Mouse (Mus musculus): Measurements from ENCODE around the gene Arntl. TPM values are rescaled to one million over a fixed set of nuclear protein-coding genes. Genes with fewer than 3 reads are reported as not detected.

Gene Arntl
- polyA plus RNA-seq (2012; rRNA removed): 15.1 and 16.6 TPM in 2 replicates

GRCm38 (mm10) chr7:113206644-113207470, at the start of gene Arntl:
Gene Arntl (plus strand): TSS chr7:113207465.
- TF ChIP-seq POLR2A (IDR thresholded peaks at IDR 0.05; ENCODE audit: borderline replicate concordance, extremely low read depth, insufficient read depth, insufficient read length, poor library complexity, severe bottlenecking) (peak; percentile 37; the same call in 1 of the 2 replicates), CTCF (IDR thresholded peaks at IDR 0.05; ENCODE audit: borderline replicate concordance, extremely low read depth, insufficient read depth, insufficient read length) (no peak)
- peak; percentile 100 for DNase-seq (ENCODE audit: low read depth)

GRCm38 (mm10) chr7:113161077-113161698, 46.1 kb upstream of the Arntl start:
- DNase-seq (ENCODE audit: low read depth): no peak
- TF ChIP-seq CTCF (IDR thresholded peaks at IDR 0.05; ENCODE audit: borderline replicate concordance, extremely low read depth, insufficient read depth, insufficient read length) (no peak), POLR2A (IDR thresholded peaks at IDR 0.05; ENCODE audit: borderline replicate concordance, extremely low read depth, insufficient read depth, insufficient read length, poor library complexity, severe bottlenecking) (no peak)

- DNase-seq (ENCODE audit: low read depth): no peak
- TF ChIP-seq POLR2A (IDR thresholded peaks at IDR 0.05; ENCODE audit: borderline replicate concordance, extremely low read depth, insufficient read depth, insufficient read length, poor library complexity, severe bottlenecking) (no peak), CTCF (IDR thresholded peaks at IDR 0.05; ENCODE audit: borderline replicate concordance, extremely low read depth, insufficient read depth, insufficient read length) (no peak)
These were observed 42.5 kb upstream of the Arntl start for GRCm38 (mm10) chr7:113164719-113165118.

GRCm38 (mm10) chr7:113167092-113167491, 40.2 kb upstream of the Arntl start:
- TF ChIP-seq CTCF (IDR thresholded peaks at IDR 0.05; ENCODE audit: borderline replicate concordance, extremely low read depth, insufficient read depth, insufficient read length): peak; percentile 64; the same call in 1 of the 2 replicates
- no peak for TF ChIP-seq POLR2A (IDR thresholded peaks at IDR 0.05; ENCODE audit: borderline replicate concordance, extremely low read depth, insufficient read depth, insufficient read length, poor library complexity, severe bottlenecking)
- DNase-seq (ENCODE audit: low read depth): peak; percentile 82

GRCm38 (mm10) chr7:113168609-113169008, 38.7 kb upstream of the Arntl start:
- no peak for DNase-seq (ENCODE audit: low read depth)
- TF ChIP-seq POLR2A (IDR thresholded peaks at IDR 0.05; ENCODE audit: borderline replicate concordance, extremely low read depth, insufficient read depth, insufficient read length, poor library complexity, severe bottlenecking) (no peak), CTCF (IDR thresholded peaks at IDR 0.05; ENCODE audit: borderline replicate concordance, extremely low read depth, insufficient read depth, insufficient read length) (no peak)

- DNase-seq (ENCODE audit: low read depth): no peak
- TF ChIP-seq POLR2A (IDR thresholded peaks at IDR 0.05; ENCODE audit: borderline replicate concordance, extremely low read depth, insufficient read depth, insufficient read length, poor library complexity, severe bottlenecking): no peak
- no peak for TF ChIP-seq CTCF (IDR thresholded peaks at IDR 0.05; ENCODE audit: borderline replicate concordance, extremely low read depth, insufficient read depth, insufficient read length)
These were observed 34.8 kb upstream of the Arntl start for GRCm38 (mm10) chr7:113172425-113172824.

- DNase-seq (ENCODE audit: low read depth): no peak
- TF ChIP-seq CTCF (IDR thresholded peaks at IDR 0.05; ENCODE audit: borderline replicate concordance, extremely low read depth, insufficient read depth, insufficient read length) (no peak), POLR2A (IDR thresholded peaks at IDR 0.05; ENCODE audit: borderline replicate concordance, extremely low read depth, insufficient read depth, insufficient read length, poor library complexity, severe bottlenecking) (no peak)
These were observed 31.8 kb upstream of the Arntl start for GRCm38 (mm10) chr7:113175481-113175880.

GRCm38 (mm10) chr7:113178073-113178472, 29.2 kb upstream of the Arntl start:
- no peak for DNase-seq (ENCODE audit: low read depth)
- no peak for TF ChIP-seq CTCF (IDR thresholded peaks at IDR 0.05; ENCODE audit: borderline replicate concordance, extremely low read depth, insufficient read depth, insufficient read length)
- no peak for TF ChIP-seq POLR2A (IDR thresholded peaks at IDR 0.05; ENCODE audit: borderline replicate concordance, extremely low read depth, insufficient read depth, insufficient read length, poor library complexity, severe bottlenecking)

- TF ChIP-seq POLR2A (IDR thresholded peaks at IDR 0.05; ENCODE audit: borderline replicate concordance, extremely low read depth, insufficient read depth, insufficient read length, poor library complexity, severe bottlenecking) (no peak), CTCF (IDR thresholded peaks at IDR 0.05; ENCODE audit: borderline replicate concordance, extremely low read depth, insufficient read depth, insufficient read length) (no peak)
These were observed 23.5 kb upstream of the Arntl start for GRCm38 (mm10) chr7:113183787-113184186.

GRCm38 (mm10) chr7:113185056-113185455, 22.2 kb upstream of the Arntl start:
- TF ChIP-seq POLR2A (IDR thresholded peaks at IDR 0.05; ENCODE audit: borderline replicate concordance, extremely low read depth, insufficient read depth, insufficient read length, poor library complexity, severe bottlenecking): no peak
- no peak for TF ChIP-seq CTCF (IDR thresholded peaks at IDR 0.05; ENCODE audit: borderline replicate concordance, extremely low read depth, insufficient read depth, insufficient read length)
- no peak for DNase-seq (ENCODE audit: low read depth)

More at GRCm38 (mm10) chr7:113183787-113184186, 23.5 kb upstream of the Arntl start:
- no peak for DNase-seq (ENCODE audit: low read depth)

GRCm38 (mm10) chr7:113186041-113186800, 21.0 kb upstream of the Arntl start:
- TF ChIP-seq POLR2A (IDR thresholded peaks at IDR 0.05; ENCODE audit: borderline replicate concordance, extremely low read depth, insufficient read depth, insufficient read length, poor library complexity, severe bottlenecking) (no peak), CTCF (IDR thresholded peaks at IDR 0.05; ENCODE audit: borderline replicate concordance, extremely low read depth, insufficient read depth, insufficient read length) (no peak)

More at GRCm38 (mm10) chr7:113186041-113186800, 21.0 kb upstream of the Arntl start:
- no peak for DNase-seq (ENCODE audit: low read depth)
